Mouse (Mus musculus): ENCODE results near the gene Trappc6a.
"Not testable (repeated sequence)": the region's sequence is repeated elsewhere in the genome, so short reads cannot be mapped to it uniquely, and the experiment has no call there.

Trappc6a gene

GRCm38 (mm10) chr7:19491731-19492130 is 16.5 kb upstream of the Trappc6a start:
- no peak for DNase-seq

DNA sequence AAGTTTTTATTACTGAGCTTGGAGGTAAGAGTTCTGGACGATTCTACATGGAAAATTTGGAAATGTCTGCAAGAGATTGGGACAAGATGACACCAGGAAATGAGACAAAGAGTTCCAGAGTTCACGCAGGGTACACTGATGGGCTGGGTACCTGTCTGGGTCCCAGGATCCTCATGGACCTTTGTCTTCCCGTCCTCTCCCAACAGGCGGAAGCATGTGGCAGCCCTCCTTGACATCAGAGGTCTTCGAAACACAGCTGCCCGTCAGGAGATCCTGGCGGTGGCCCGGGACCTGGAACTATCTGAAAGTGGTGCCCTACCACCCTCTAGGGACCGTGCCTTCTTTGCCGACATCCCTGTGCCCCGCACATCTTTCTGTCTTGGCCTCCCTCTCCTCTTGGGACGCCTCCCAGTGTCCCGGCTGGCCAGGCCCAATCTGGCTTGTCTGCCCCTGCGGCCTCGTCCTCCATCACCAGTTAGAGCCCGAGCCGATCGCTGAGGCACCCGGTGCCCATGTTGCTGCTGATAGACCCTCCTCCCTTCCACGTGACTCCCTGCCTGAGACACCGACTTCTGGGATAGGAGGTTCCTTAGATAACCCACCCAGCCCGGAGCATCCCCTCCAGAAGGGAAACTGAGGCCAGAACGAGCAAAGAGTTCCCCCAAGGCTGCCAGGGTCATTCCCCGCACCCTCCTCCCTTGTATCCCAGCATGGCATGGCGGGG is 13.3 kb upstream of the Trappc6a start:
- no peak for DNase-seq

GRCm38 (mm10) chr7:19495521-19496213 is 12.5 kb upstream of the Trappc6a start:
- DNase-seq, result no peak

DNA sequence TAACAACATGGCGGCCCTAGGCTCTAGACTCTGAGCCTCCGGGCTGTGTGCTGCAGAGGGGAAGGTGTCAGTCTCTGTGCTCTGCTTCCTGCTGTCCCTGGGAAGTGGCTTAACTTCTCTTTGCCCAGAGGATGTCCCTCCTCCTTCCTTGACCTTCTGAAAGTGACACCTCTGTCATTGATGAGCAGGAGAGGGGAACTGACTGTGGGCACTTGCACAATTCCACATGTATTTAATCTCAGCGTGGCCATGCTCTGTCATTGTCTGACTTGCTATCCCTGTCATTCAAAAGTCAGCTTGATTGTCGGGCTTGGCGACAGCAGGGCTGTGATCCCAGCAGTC is 12.0 kb upstream of the Trappc6a start:
- no peak for DNase-seq

DNA sequence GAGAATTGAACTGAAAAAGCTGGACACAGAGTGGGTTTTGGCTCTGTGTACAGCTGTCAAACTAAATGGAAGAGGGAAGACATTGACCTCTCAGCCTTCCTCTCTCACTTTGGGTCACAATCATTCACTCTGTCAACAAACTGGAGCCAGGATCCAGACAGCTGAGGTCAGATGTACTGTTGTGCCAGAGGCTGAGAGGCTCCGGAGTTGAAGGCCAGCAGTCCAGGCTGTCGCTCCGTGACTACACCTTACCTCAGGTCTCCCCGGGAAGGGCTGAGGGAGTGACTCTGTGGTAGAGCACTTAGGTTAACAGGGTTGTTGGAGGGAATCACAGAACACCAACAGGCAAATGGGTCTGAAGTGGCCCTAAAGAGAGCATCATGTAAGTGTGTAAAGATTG is 9.9 kb upstream of the Trappc6a start:
- DNase-seq, result no peak

- no peak for DNase-seq
Observed at GRCm38 (mm10) chr7:19500420-19501363, 7.5 kb upstream of the Trappc6a start.

- DNase-seq, result no peak
Observed at GRCm38 (mm10) chr7:19501658-19502057, 6.5 kb upstream of the Trappc6a start.

DNA sequence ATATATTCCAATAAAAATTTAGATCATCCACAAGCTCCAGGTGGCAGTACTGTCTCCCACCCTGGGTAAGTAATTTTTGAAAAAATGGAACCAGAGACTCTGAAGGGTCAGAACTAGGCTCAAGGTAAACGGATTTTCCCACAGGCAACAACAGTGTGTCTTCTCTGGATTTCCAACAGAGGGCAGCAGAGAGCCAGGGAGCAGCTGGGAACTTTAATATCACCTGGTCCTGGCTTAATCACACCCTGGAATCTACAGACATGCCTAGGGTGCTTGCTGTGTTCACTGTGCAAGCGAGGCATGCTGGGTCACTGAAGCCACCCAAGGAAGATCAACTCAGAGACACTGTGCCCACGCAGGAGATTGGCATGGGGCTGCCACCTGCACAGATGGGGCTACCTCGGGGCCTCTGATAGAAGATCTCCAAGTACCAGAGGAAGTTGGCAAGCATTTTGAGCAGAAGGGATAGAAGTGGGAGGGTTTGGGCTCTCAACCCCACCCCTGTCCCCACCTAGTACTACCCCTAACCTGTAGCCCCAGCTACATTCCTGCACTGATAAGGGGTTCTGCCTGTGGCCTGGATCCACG is 4.6 kb upstream of the Trappc6a start:
- peak; percentile 69 to 79 for DNase-seq

- no peak for DNase-seq
Observed at GRCm38 (mm10) chr7:19506326-19506725, 1.9 kb upstream of the Trappc6a start.

DNA sequence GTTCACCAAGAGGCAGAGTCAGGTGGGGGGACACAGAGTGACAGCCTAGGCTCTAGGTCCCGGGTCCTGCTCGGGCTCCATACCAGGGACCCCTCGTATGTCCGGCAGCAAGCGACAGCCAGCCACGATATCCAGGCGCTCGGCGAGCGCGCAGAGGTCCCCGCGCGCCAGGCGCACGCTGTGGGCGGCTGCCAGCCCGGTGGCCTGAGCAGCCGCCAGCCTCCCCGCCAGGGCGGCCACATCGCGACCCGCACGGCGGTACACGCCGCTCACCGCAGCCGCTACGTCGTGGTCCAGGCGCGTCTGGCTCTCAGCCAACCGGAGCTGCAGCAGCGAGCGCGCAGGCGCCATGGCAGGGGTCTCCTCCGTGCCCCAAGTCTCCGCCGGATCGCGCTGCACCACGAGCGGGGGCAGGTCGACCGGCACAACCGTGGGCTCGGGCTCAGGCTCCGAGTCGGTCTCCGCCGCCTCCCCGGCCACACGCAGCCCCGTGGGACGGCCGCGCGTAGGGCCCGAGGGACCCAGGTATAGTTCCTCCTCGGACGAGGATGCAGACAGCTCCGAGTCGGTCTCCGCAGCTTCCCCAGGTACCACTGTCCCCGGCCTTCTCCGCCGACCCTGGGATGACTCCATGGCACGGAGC is 1.1 kb upstream of the Trappc6a start:
- DNase-seq, result peak; percentile 42 to 65

DNA sequence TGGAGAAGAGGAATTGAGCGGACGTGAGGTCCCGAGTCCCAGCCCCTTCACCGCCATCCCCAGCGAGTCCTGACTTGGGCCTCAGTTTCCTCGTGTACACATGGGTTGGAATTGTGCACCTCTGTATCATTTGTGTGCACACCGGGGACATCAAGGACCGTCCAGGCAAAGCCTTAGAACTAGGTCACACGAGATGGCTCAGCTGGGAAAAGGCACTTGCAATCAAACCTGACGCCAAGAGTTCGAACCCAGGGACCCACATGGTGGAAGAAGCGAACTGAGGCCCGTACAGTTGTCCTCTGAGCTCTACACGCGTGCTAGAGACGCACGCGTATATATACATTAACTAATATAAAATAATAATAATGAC is 598 bp upstream of the Trappc6a start:
- DNase-seq, result no peak

- DNase-seq, result no peak
Observed at GRCm38 (mm10) chr7:19508924-19509568, 851 bp downstream of the Trappc6a start.

DNA sequence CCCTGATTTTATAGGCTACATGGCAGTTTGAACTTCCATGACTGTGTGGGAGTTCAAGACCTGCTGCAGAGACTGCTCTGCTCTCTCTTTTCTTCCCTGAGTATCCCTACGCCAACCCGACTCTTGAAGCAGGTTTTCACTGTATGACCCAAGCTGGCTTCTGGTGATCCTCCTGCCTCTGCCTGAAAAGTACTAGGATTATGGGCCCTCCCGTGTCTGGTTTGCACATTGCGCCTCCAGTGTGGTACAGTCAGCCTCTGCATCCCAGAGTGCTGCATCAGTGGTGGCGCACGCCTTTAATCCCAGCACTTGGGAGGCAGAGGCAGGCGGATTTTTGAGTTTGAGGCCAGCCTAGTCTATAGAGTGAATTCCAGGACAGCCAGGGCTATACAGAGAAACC is 1.6 kb downstream of the Trappc6a start:
- DNase-seq, result no peak

GRCm38 (mm10) chr7:19511934-19512333 is 3.7 kb downstream of the Trappc6a start:
- DNase-seq, result not testable (repeated sequence)

DNA sequence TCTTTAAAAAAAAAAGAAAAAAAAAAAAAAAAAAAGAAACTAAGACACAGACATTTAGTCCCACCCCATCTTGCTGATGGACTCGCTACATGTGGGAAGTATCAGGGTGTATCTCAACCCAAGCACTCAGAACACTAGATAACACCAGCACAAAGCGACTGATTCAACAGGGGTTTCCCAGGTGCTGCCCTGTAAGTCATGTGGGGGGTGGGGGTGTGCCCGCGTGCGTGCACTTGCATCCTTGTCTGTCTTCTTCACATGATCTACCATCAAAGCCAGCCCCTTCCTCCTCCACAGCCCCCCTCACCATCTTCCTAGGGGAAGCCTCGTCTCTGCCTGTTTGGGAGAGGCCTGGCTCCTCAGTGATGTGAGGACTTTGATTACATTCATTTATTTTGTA is 4.2 kb downstream of the Trappc6a start:
- no peak for DNase-seq

- peak; percentile 63 to 76 for DNase-seq
Observed at GRCm38 (mm10) chr7:19517652-19518365, 9.6 kb downstream of the Trappc6a start, which contains the start of gene Nkpd1. Gene Nkpd1, plus strand, starts transcription at chr7:19517838.

DNA sequence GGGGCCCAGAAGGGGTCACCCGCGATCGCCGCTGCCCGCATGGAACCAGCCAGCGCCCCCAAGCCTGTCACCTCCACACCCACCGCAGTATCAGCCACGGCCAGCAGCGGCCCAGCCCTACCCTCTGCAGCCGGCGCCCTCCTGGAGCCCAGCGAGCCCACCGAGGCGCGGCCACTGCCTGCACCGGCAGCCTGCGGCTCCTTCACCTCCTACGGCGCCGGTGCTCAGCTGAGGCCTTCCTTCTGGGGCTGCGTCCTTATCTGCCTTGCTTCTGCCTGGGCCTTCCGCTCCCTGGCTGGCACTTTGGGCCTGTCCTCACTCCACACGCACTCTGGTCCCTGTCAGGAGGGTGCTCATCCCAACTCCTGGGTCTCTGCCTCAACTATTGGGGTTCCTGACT is 11.8 kb downstream of the Trappc6a start:
- DNase-seq, result no peak

GRCm38 (mm10) chr7:19523017-19523756 is 15.0 kb downstream of the Trappc6a start:
- peak; percentile 14 to 40 for DNase-seq

- peak; percentile 32 to 60 for DNase-seq
Observed at GRCm38 (mm10) chr7:19523757-19524419, 15.7 kb downstream of the Trappc6a start.

Measured in cerebellum, postnatal 25 days (tissue).